Mouse (Mus musculus): ENCODE results near the gene Ankrd13c. TPM values are rescaled to one million over a fixed set of nuclear protein-coding genes. Genes with fewer than 3 reads are reported as not detected.

Gene Ankrd13c
- polyA plus RNA-seq (2015; fragmentation: Illumina TruSeq; extraction: RNeasy Lipid Tissue Mini Kit (QIAGEN cat#74804); ENCODE audit: insufficient read depth, low read depth, low replicate concordance) = 6.8 TPM

DNA sequence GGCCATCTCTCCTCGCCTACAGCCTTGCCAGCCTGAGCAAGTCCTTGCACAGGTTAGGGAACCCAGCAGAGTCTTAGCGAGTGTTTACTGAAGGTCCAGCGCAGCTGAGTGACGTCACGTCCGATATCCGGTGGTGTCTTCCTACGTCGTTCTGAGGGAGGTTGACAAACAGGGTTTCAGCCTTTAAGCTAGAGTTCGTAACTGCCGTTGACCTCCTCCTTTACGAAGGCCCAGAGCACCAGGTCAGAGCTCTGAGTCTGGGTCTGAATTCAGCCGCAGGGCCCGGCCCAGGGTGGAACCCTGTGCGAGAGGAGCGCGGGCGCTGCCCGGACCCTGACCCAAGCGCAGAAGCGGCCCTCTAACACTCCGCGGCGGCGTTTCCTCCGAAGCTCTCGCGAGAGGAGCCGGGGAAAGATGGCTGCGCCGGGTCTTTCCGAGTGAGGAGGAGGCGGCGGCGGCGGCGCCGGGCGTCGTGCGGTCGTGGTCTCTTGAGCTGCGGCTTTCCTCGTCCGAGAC is at the start of gene Ankrd13c:
TSS of gene Ankrd13c (plus strand) at position 397 of the 516 bp plus-strand sequence.

DNA sequence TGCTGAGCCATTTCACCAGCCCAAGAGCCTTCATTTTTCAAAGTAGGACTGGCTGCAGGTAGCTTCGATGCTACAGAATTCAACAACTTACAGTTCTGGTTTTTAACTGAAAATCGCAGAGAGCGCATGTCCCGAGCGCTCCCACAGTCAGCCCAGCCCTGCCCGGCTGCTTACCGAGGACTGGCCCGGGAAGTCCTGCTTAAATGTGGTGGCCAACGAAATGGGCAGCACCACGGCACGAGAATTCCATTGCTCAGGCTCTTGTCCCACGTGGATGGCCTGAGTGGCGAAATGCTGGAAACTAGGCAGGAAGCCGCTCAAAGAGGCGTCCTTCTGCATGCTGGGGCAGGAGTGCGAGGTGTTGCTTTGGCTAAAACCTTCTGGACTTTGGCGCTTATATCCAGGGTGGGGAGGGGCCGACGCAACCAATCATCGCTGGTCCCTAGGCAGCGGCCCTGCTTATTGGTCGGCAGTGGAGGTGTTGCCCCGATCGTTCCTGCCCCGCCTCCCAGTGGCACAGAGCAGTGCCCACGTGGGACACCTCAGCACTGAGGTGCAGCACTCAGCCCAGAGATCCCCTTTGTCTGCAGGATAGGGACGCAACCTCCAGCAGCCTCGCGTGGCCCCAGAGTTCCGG is 22.2 kb upstream of the Ankrd13c start, which contains the start of gene Cth:
TSS of gene Cth (minus strand) at position 386 of the 637 bp plus-strand sequence.

DNA sequence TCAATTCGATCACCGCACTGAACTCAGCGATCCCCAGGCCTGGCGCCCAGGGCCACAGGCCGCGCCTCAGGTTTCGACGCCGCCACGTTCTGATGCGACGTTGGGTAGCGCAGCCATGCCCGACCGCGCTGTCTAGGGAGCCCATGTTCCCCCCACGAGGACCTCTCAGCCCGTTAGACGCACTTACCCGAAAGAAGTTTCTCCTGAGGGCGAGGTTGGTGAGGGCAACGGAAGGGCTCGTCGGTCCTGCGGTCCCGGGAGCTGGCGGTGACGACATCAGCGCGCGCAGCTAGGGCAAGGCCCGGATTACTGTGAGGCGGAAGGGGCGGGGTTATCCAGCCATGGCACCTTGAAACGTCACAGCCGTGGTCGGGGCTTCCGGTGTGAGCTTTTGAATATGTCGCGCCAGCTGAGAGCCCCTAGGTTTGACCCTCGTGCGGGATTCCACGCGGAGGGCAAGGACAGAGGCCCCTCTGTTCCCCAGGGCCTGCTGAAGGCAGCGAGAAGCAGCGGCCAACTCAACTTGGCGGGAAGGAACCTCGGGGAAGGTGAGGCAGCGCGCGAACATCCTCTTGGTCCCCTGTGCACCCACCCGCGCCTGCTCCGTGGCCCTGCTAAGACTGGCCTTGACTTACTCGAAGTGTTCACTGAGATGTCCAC is 89.4 kb downstream of the Ankrd13c start, which contains the start of the genes Srsf11 and Lrrc40:
TSS of gene Srsf11 (minus strand) at position 311 of the 660 bp plus-strand sequence.
TSS of gene Lrrc40 (plus strand) at position 334 of the 660 bp plus-strand sequence.

Other genes starting within 250 kb of the Ankrd13c start
- 12.7 TPM for gene Cth, start 22.2 kb upstream of the Ankrd13c start, polyA plus RNA-seq (2015; fragmentation: Illumina TruSeq; extraction: RNeasy Lipid Tissue Mini Kit (QIAGEN cat#74804); ENCODE audit: insufficient read depth, low read depth, low replicate concordance)
- gene Srsf11, start 89.4 kb downstream of the Ankrd13c start, polyA plus RNA-seq (2015; fragmentation: Illumina TruSeq; extraction: RNeasy Lipid Tissue Mini Kit (QIAGEN cat#74804); ENCODE audit: insufficient read depth, low read depth, low replicate concordance) = 79.2 TPM
- 1.7 TPM for gene Lrrc40, start 89.4 kb downstream of the Ankrd13c start, polyA plus RNA-seq (2015; fragmentation: Illumina TruSeq; extraction: RNeasy Lipid Tissue Mini Kit (QIAGEN cat#74804); ENCODE audit: insufficient read depth, low read depth, low replicate concordance)